Mouse (Mus musculus) hindbrain, embryonic 15.5 days (tissue): Measurements from ENCODE around the gene Camsap1. TPM values are rescaled to one million over a fixed set of nuclear protein-coding genes. Genes with fewer than 3 reads are reported as not detected.
A peak's percentile ranks its signal among the peaks of the same experiment; 100 is the strongest.

Experiments
- ATAC-seq: fragments of 200-750 bp; cut with Nextera tagmentation; 2 replicates; pipeline ENCODE4 v1.8.0; 2017; ENCODE audit warnings: low read depth, moderate number of reproducible peaks, moderate TSS enrichment; ENCODE audit not compliant: low FRiP score
- H3K27ac ChIP-seq: fragments of 300-500 bp; sonication (generic); replicated peaks from 2 replicates; pipeline ENCODE4 v1.5.1; 2015; ENCODE audit warnings: mild to moderate bottlenecking, inconsistent platforms
- H3K27me3 ChIP-seq: fragments of 300-500 bp; sonication (generic); 2 replicates; pipeline ENCODE4 v1.6.1; 2015; ENCODE audit warnings: control low read depth, inconsistent platforms
- H3K36me3 ChIP-seq: fragments of 300-500 bp; sonication (generic); 2 replicates; pipeline ENCODE4 v1.6.1; 2015; ENCODE audit warnings: control low read depth, inconsistent platforms
- H3K4me1 ChIP-seq: fragments of 300-500 bp; sonication (generic); replicated peaks from 2 replicates; pipeline ENCODE4 v1.6.1; 2015; ENCODE audit warnings: control low read depth, inconsistent platforms
- H3K4me2 ChIP-seq: fragments of 300-500 bp; sonication (generic); 2 replicates; pipeline ENCODE4 v1.6.1; 2015; ENCODE audit warnings: moderate library complexity, mild to moderate bottlenecking, inconsistent platforms
- H3K4me3 ChIP-seq: fragments of 300-500 bp; sonication (generic); 2 replicates; pipeline ENCODE4 v1.5.1; 2015; ENCODE audit warnings: mild to moderate bottlenecking, inconsistent platforms
- H3K9ac ChIP-seq: fragments of 300-500 bp; sonication (generic); 2 replicates; pipeline ENCODE4 v1.6.1; 2015; ENCODE audit warnings: inconsistent platforms
- H3K9me3 ChIP-seq: fragments of 300-500 bp; sonication (generic); 2 replicates; pipeline ENCODE4 v1.6.1; 2016; ENCODE audit warnings: control low read depth, inconsistent platforms
- WGBS: fragments of 180-500 bp; shearing (Covaris S2); methylation state at CpG from one replicate; pipeline ENCODE4 v1.1.7; 2015; 5-methylcytosine and 5-hydroxymethylcytosine counted together
- polyA plus RNA-seq: library from polyadenylated mRNA; unstranded; fragments of >200 nt; fragmentation: Nextera tagmentation; extraction: Ambion mirVana; gene quantifications from 2 replicates; pipeline ENCODE4 v1.2.1, GENCODE M21; 2015

Camsap1 gene
- 71.7 and 77.2 TPM in 2 replicates for polyA plus RNA-seq

- Histone ChIP-seq H3K4me1 (peaks cover 49% of the 10 kb centered on the region), H3K4me2 (peak within 1 kb of the TSS; percentile 74), H3K9me3 (no peaks in the 10 kb centered on the region), H3K27ac (peak within 1 kb of the TSS; percentile 93), H3K9ac (peak within 1 kb of the TSS; percentile 96), H3K36me3 (no peaks in the 10 kb centered on the region), H3K4me3 (peak within 1 kb of the TSS; percentile 94), H3K27me3 (no peaks in the 10 kb centered on the region)
- WGBS: under 1% methylated on average over 45 of the region's 64 CpGs
- peak; percentile 99 for ATAC-seq
Measured at GRCm38 (mm10) chr2:25983159-25983907, at the start of gene Camsap1. Camsap1 (minus strand) TSS chr2:25983282.

DNA sequence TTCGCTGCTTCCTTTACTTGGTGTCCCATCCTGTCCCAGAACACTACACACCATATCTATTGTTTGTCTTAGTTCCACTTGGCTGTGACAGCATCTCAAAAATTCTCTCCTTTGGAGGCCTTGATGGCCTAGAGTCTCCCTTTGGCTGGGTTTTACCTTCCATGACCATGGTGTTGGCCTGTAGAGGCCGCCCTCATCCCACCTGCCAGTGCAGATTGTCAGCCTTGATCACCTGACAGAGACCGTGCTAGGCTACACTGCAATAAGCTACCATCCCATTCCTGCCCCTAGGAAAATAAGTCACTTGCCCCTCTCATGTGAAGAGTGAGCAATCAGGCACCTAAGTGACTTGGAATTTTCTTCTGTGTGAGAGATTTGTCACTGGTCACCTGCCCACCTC is 47.2 kb upstream of the Camsap1 start:
- no peak overlapping the region for H3K4me3 ChIP-seq
- H3K27ac ChIP-seq: no peak overlapping the region
- H3K36me3 ChIP-seq: no peaks in the 10 kb centered on the region
- peaks cover 2% of the 10 kb centered on the region; the same call in 1 of the 2 replicates for H3K4me1 ChIP-seq
- no peak overlapping the region for H3K9ac ChIP-seq
- H3K4me2 ChIP-seq: no peak overlapping the region
- no peak for ATAC-seq
- H3K9me3 ChIP-seq: no peaks in the 10 kb centered on the region
- no peaks in the 10 kb centered on the region for H3K27me3 ChIP-seq
- 53% methylated on average over 3 of the region's 3 CpGs for WGBS

GRCm38 (mm10) chr2:26024138-26025075 is 41.3 kb upstream of the Camsap1 start:
- ATAC-seq: no peak
- WGBS: 37% methylated on average over 4 of the region's 4 CpGs

GRCm38 (mm10) chr2:26022626-26023025 is 39.5 kb upstream of the Camsap1 start:
- Histone ChIP-seq H3K4me2 (no peak overlapping the region), H3K9ac (no peak overlapping the region), H3K36me3 (no peaks in the 10 kb centered on the region), H3K4me1 (peaks cover 35% of the 10 kb centered on the region), H3K9me3 (no peaks in the 10 kb centered on the region), H3K4me3 (no peak overlapping the region), H3K27me3 (no peaks in the 10 kb centered on the region), H3K27ac (no peak overlapping the region)
- ATAC-seq: no peak
- 90% methylated on average over 1 of the region's 1 CpGs for WGBS

More at GRCm38 (mm10) chr2:26024138-26025075, 41.3 kb upstream of the Camsap1 start:
- H3K9me3 ChIP-seq: no peaks in the 10 kb centered on the region
- no peak overlapping the region for H3K4me3 ChIP-seq
- H3K4me2 ChIP-seq: no peak overlapping the region
- no peaks in the 10 kb centered on the region for H3K36me3 ChIP-seq
- H3K9ac ChIP-seq: no peak overlapping the region
- H3K27me3 ChIP-seq: no peaks in the 10 kb centered on the region
- H3K4me1 ChIP-seq: peaks cover 21% of the 10 kb centered on the region
- H3K27ac ChIP-seq: no peak overlapping the region

DNA sequence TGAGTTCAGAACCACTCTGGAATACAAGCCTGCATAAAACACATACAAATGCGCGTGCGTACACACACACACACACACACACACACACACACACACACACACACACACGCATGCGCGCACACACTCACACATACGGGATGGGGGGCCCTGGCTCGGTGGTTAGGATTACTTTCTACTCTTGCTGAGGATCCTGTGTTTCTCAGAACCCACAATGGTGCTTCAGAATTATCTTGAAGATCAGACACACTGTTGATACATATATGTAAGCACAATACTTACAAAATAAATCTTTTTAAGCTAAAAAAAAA is 39.1 kb upstream of the Camsap1 start:
- ATAC-seq: no peak
- Histone ChIP-seq H3K4me2 (peak overlapping the region; percentile 78; the same call in 1 of the 2 replicates), H3K27me3 (no peaks in the 10 kb centered on the region), H3K9me3 (no peaks in the 10 kb centered on the region), H3K27ac (peak overlapping the region; percentile 34; the same call in 1 of the 2 replicates), H3K4me3 (peak overlapping the region; percentile 70), H3K9ac (no peak overlapping the region), H3K36me3 (no peaks in the 10 kb centered on the region), H3K4me1 (peaks cover 40% of the 10 kb centered on the region)
- 86% methylated on average over 8 of the region's 8 CpGs for WGBS

GRCm38 (mm10) chr2:26021561-26022257 is 38.6 kb upstream of the Camsap1 start, which contains the start of gene Ubac1:
Ubac1 (minus strand) TSS chr2:26021747.
- peaks cover 43% of the 10 kb centered on the region for H3K4me1 ChIP-seq
- no peaks in the 10 kb centered on the region for H3K36me3 ChIP-seq
- H3K9me3 ChIP-seq: no peaks in the 10 kb centered on the region
- H3K27me3 ChIP-seq: no peaks in the 10 kb centered on the region
- peak within 1 kb of the TSS; percentile 88 for H3K27ac ChIP-seq
- H3K4me2 ChIP-seq: peak within 1 kb of the TSS; percentile 78
- 8% methylated on average over 37 of the region's 50 CpGs for WGBS
- peak within 1 kb of the TSS; percentile 75 for H3K9ac ChIP-seq
- H3K4me3 ChIP-seq: peak within 1 kb of the TSS; percentile 70
- peak; percentile 93 for ATAC-seq

DNA sequence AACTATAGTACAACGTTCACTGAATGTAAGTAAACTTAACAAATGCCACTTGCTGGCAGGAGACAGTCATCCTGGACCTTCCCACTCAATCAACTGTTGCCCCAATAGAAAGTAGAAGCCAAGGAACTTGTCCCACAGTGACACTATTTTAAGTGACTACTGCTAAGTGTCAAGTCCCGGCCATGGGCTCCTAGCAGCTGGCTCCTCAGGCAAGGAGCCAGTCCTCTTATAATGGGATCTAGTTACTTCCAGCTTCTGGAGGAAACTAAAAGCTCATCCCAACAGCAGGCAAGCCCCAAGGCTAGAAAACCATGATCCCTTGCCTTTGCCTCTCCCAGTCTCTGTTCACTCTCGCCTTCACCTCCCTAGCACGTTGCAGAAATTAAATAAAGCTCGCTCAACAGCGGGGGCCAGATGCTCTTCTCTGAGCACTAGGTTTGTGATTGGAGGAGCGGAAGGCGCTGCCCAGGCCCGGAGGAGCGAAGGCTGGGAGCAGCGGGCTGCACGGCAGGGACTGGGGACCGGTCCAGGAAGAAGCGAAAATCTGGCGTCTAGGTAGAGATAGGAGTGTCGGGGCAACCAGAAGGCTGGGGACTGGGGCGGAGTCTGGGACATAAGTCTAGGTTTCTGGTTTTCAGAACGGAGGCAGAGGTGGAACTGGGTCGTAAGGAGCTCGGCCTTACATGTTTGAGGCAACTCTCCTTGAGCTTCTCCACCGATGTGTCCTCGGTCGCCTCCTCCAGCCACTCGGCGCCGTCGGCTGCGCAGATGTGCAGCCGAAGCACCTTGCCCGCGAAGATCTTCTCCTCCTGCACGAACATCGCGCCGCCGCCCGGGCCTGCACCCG is 37.9 kb upstream of the Camsap1 start:
- Histone ChIP-seq H3K9me3 (no peaks in the 10 kb centered on the region), H3K4me1 (peaks cover 43% of the 10 kb centered on the region), H3K9ac (peak overlapping the region; percentile 75), H3K27ac (peak overlapping the region; percentile 88), H3K4me2 (peak overlapping the region; percentile 78), H3K36me3 (no peaks in the 10 kb centered on the region), H3K4me3 (peak overlapping the region; percentile 70), H3K27me3 (no peaks in the 10 kb centered on the region)
- 2% methylated on average over 37 of the region's 38 CpGs for WGBS
- peak; percentile 31 for ATAC-seq

GRCm38 (mm10) chr2:26019923-26020322 is 36.8 kb upstream of the Camsap1 start:
- Histone ChIP-seq H3K4me1 (peaks cover 43% of the 10 kb centered on the region), H3K4me2 (peak overlapping the region; percentile 78; the same call in 1 of the 2 replicates), H3K27ac (no peak overlapping the region), H3K4me3 (peak overlapping the region; percentile 70; the same call in 1 of the 2 replicates), H3K9me3 (no peaks in the 10 kb centered on the region), H3K27me3 (no peaks in the 10 kb centered on the region), H3K9ac (no peak overlapping the region), H3K36me3 (peaks cover 8% of the 10 kb centered on the region)
- ATAC-seq: no peak
- 82% methylated on average over 3 of the region's 3 CpGs for whole genome bisulfite sequencing

- ATAC-seq: no peak
- H3K9me3 ChIP-seq: no peaks in the 10 kb centered on the region
- no peak overlapping the region for H3K4me3 ChIP-seq
- H3K4me2 ChIP-seq: no peak overlapping the region
- H3K27ac ChIP-seq: no peak overlapping the region
- no peaks in the 10 kb centered on the region for H3K27me3 ChIP-seq
- peaks cover 26% of the 10 kb centered on the region for H3K36me3 ChIP-seq
- peaks cover 43% of the 10 kb centered on the region for H3K4me1 ChIP-seq
- WGBS: 73% methylated on average over 4 of the region's 4 CpGs
- H3K9ac ChIP-seq: no peak overlapping the region
Measured at GRCm38 (mm10) chr2:26017326-26017725, 34.2 kb upstream of the Camsap1 start.

DNA sequence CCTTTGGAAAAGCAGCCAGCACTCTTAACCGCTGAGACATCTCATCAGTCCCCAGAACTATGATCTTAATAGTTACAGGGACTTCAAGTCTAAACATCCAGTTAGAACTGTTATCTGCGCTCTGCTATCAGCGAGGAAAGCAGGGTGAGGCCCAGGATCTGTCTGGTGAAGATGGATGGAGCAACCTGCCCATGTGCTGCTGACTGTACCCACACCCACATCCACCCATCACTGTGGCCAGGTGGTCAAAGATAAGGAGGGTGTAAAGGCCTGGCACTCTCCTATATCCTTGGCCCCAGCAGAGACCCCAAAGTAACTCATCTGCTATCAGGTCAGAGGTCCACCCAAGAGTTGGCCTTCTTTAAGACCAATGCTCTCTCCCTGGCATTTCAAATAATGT is 30.6 kb upstream of the Camsap1 start:
- Histone ChIP-seq H3K27me3 (no peaks in the 10 kb centered on the region), H3K9ac (no peak overlapping the region), H3K9me3 (no peaks in the 10 kb centered on the region), H3K4me2 (no peak overlapping the region), H3K27ac (no peak overlapping the region), H3K36me3 (peaks cover 59% of the 10 kb centered on the region), H3K4me1 (peaks cover 16% of the 10 kb centered on the region), H3K4me3 (no peak overlapping the region)
- ATAC-seq: no peak
- 98% methylated on average over 3 of the region's 3 CpGs for WGBS

GRCm38 (mm10) chr2:26011420-26011819 is 28.3 kb upstream of the Camsap1 start:
- ATAC-seq: no peak
- no peaks in the 10 kb centered on the region for H3K27me3 ChIP-seq
- no peaks in the 10 kb centered on the region for H3K9me3 ChIP-seq
- WGBS: 71% methylated on average over 1 of the region's 1 CpGs
- no peaks in the 10 kb centered on the region for H3K4me1 ChIP-seq
- peaks cover 81% of the 10 kb centered on the region for H3K36me3 ChIP-seq
- H3K4me3 ChIP-seq: no peak overlapping the region
- H3K9ac ChIP-seq: no peak overlapping the region
- H3K4me2 ChIP-seq: no peak overlapping the region
- no peak overlapping the region for H3K27ac ChIP-seq
